Mouse (Mus musculus): ENCODE measurements around the gene Serbp1. TPM values are rescaled to one million over a fixed set of nuclear protein-coding genes. Genes with fewer than 3 reads are reported as not detected.
A peak's percentile ranks its signal among the peaks of the same experiment; 100 is the strongest.

The Serbp1 gene
- total and polyA plus RNA-seq, 2 experiments from 2014 or later, result 134 to 283 TPM

GRCm38 (mm10) chr6:67314697-67315096, 76.7 kb downstream of the Serbp1 start:
- WGBS, result 67% methylated on average over 1 of the region's 1 CpGs
- Histone ChIP-seq H3K36me3 (ENCODE audit: insufficient read depth, low read length) (no peaks in the 10 kb centered on the region), H3K9me3 (ENCODE audit: low read length) (no peaks in the 10 kb centered on the region), H3K27ac (no peak overlapping the region), H3K9ac (replicated peaks; ENCODE audit: low read length) (no peak overlapping the region), H3K4me3 (ENCODE audit: low read length) (no peak overlapping the region), H3K4me1 (ENCODE audit: insufficient read depth, low read length) (no peaks in the 10 kb centered on the region), H3K27me3 (ENCODE audit: insufficient read depth, low read length) (no peaks in the 10 kb centered on the region), H3K4me2 (ENCODE audit: low read depth, low read length) (no peak overlapping the region)
- DNase-seq (ENCODE audit: low spot score) (no peak), ATAC-seq (no peak)
- no peak for TF ChIP-seq CTCF (IDR thresholded peaks at IDR 0.05; ENCODE audit: low read depth)

- no peak for DNase-seq (ENCODE audit: low spot score)
- WGBS, result 65% methylated on average over 5 of the region's 5 CpGs
- no peaks in the 10 kb centered on the region for H3K27me3 ChIP-seq (ENCODE audit: insufficient read depth, low read length)
- H3K4me1 ChIP-seq (ENCODE audit: insufficient read depth, low read length), result no peaks in the 10 kb centered on the region
- H3K9me3 ChIP-seq (ENCODE audit: low read length), result no peaks in the 10 kb centered on the region
- no peak for ATAC-seq
- no peak for TF ChIP-seq CTCF (IDR thresholded peaks at IDR 0.05; ENCODE audit: low read depth)
- H3K4me3 ChIP-seq (ENCODE audit: low read length), result no peak overlapping the region
- H3K36me3 ChIP-seq (ENCODE audit: insufficient read depth, low read length), result no peaks in the 10 kb centered on the region
- H3K27ac ChIP-seq, result no peak overlapping the region
- no peak overlapping the region for H3K9ac ChIP-seq (replicated peaks; ENCODE audit: low read length)
- H3K4me2 ChIP-seq (ENCODE audit: low read depth, low read length), result no peak overlapping the region
Measured at GRCm38 (mm10) chr6:67317068-67317467, 79.1 kb downstream of the Serbp1 start.

DNA sequence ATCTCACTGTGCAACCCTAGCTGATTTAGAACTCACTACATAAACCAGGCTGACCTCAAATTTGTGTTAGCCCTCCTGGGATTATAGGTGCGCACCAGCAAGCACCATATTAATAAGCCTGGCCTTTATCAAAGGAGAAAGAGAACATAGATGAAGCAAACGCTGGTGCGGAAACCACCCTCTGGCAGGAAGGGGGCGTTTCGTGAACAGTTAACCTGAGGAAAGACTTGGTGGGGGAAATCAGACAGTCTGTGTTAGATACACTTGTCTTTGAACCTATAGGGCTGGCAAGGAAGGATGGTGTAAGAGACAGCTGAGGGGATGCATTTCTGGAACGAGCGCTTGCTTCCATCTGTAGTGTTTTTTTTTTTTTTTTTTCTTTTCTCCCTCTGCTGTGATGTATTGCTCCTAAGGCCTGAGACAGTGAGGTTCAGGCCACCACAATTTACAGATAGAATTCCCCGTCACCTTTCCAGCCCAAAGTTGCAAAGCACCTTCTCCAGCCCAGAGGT, 79.9 kb downstream of the Serbp1 start:
- no peak for DNase-seq (ENCODE audit: low spot score)

GRCm38 (mm10) chr6:67318451-67318850, 80.5 kb downstream of the Serbp1 start:
- peak; percentile 75 for TF ChIP-seq CTCF (IDR thresholded peaks at IDR 0.05; ENCODE audit: low read depth)
- H3K4me1 ChIP-seq (ENCODE audit: insufficient read depth, low read length), result no peaks in the 10 kb centered on the region
- no peak overlapping the region for H3K4me2 ChIP-seq (ENCODE audit: low read depth, low read length)
- no peak overlapping the region for H3K27ac ChIP-seq
- H3K9ac ChIP-seq (replicated peaks; ENCODE audit: low read length), result no peak overlapping the region
- H3K4me3 ChIP-seq (ENCODE audit: low read length), result no peak overlapping the region
- DNase-seq (ENCODE audit: low spot score), result peak; percentile 75
- WGBS, result 29% methylated on average over 10 of the region's 10 CpGs
- H3K27me3 ChIP-seq (ENCODE audit: insufficient read depth, low read length), result no peaks in the 10 kb centered on the region
- no peaks in the 10 kb centered on the region for H3K36me3 ChIP-seq (ENCODE audit: insufficient read depth, low read length)
- ATAC-seq, result peak; percentile 82; the same call in 1 of the 2 replicates
- no peaks in the 10 kb centered on the region for H3K9me3 ChIP-seq (ENCODE audit: low read length)

More for the DNA sequence above, 79.9 kb downstream of the Serbp1 start:
- no peak for ATAC-seq
- H3K27me3 ChIP-seq (ENCODE audit: insufficient read depth, low read length), result no peaks in the 10 kb centered on the region
- no peaks in the 10 kb centered on the region for H3K36me3 ChIP-seq (ENCODE audit: insufficient read depth, low read length)
- no peaks in the 10 kb centered on the region for H3K4me1 ChIP-seq (ENCODE audit: insufficient read depth, low read length)
- no peak overlapping the region for H3K4me3 ChIP-seq (ENCODE audit: low read length)
- H3K4me2 ChIP-seq (ENCODE audit: low read depth, low read length), result no peak overlapping the region
- no peak overlapping the region for H3K9ac ChIP-seq (replicated peaks; ENCODE audit: low read length)
- WGBS, result 79% methylated on average over 8 of the region's 8 CpGs
- TF ChIP-seq CTCF (IDR thresholded peaks at IDR 0.05; ENCODE audit: low read depth), result no peak
- H3K9me3 ChIP-seq (ENCODE audit: low read length), result no peaks in the 10 kb centered on the region
- no peak overlapping the region for H3K27ac ChIP-seq

DNA sequence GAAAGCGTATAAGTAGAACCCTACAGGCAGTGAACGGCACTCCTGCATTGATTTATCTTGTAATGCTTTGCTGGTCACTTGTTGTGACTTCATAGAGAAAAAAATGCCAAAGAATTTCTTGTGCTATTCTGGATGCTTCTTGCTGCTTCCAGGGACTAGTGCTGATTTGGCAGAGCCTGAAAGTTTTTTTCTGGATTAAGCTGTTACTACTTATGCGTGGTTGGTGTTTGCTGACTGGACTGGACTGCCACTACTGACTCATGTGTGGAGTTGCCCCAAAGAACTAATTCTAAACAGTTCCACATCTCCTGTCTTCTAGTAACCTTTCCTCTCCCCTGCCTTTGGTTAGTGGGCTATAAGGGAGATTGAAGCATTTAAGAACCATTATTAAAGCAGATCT, 85.8 kb downstream of the Serbp1 start:
- no peak overlapping the region for H3K4me3 ChIP-seq (ENCODE audit: low read length)
- no peak for TF ChIP-seq CTCF (IDR thresholded peaks at IDR 0.05; ENCODE audit: low read depth)
- ATAC-seq (no peak), DNase-seq (ENCODE audit: low spot score) (no peak)
- H3K4me1 ChIP-seq (ENCODE audit: insufficient read depth, low read length), result no peaks in the 10 kb centered on the region
- no peaks in the 10 kb centered on the region for H3K9me3 ChIP-seq (ENCODE audit: low read length)
- no peaks in the 10 kb centered on the region for H3K27me3 ChIP-seq (ENCODE audit: insufficient read depth, low read length)
- 87% methylated on average over 3 of the region's 3 CpGs for WGBS
- no peak overlapping the region for H3K27ac ChIP-seq
- no peak overlapping the region for H3K9ac ChIP-seq (replicated peaks; ENCODE audit: low read length)
- no peak overlapping the region for H3K4me2 ChIP-seq (ENCODE audit: low read depth, low read length)
- H3K36me3 ChIP-seq (ENCODE audit: insufficient read depth, low read length), result no peaks in the 10 kb centered on the region

GRCm38 (mm10) chr6:67337943-67338342, 100.0 kb downstream of the Serbp1 start:
- no peak overlapping the region for H3K27ac ChIP-seq
- no peaks in the 10 kb centered on the region for H3K27me3 ChIP-seq (ENCODE audit: insufficient read depth, low read length)
- H3K36me3 ChIP-seq (ENCODE audit: insufficient read depth, low read length), result no peaks in the 10 kb centered on the region
- no peak overlapping the region for H3K4me2 ChIP-seq (ENCODE audit: low read depth, low read length)
- H3K9me3 ChIP-seq (ENCODE audit: low read length), result no peaks in the 10 kb centered on the region
- ATAC-seq, result no peak
- DNase-seq (ENCODE audit: low spot score), result no peak
- H3K4me3 ChIP-seq (ENCODE audit: low read length), result no peak overlapping the region
- TF ChIP-seq CTCF (IDR thresholded peaks at IDR 0.05; ENCODE audit: low read depth), result no peak
- H3K9ac ChIP-seq (replicated peaks; ENCODE audit: low read length), result no peak overlapping the region
- no peaks in the 10 kb centered on the region for H3K4me1 ChIP-seq (ENCODE audit: insufficient read depth, low read length)

DNA sequence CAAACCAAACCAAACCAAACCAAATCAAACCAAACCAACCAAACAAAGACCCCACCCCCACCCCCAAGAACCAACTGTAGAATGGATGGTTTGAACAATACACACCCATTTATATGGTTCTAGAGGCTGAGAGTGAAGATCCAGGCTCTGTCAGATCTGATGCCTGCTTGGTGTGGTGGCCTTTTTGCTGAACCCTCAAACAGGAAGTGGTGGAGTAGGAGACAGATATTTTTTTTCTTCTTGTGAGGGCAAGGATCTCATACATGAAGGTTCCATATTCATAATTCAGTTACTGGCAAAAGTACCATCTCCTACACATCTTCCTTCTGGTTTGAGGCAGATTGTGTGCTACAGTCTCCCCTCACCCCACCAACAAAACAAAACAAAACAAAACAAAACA, 101.5 kb downstream of the Serbp1 start:
- H3K36me3 ChIP-seq (ENCODE audit: insufficient read depth, low read length), result no peaks in the 10 kb centered on the region
- no peaks in the 10 kb centered on the region for H3K27me3 ChIP-seq (ENCODE audit: insufficient read depth, low read length)
- H3K4me2 ChIP-seq (ENCODE audit: low read depth, low read length), result no peak overlapping the region
- DNase-seq (ENCODE audit: low spot score), result no peak
- no peak for TF ChIP-seq CTCF (IDR thresholded peaks at IDR 0.05; ENCODE audit: low read depth)
- H3K4me3 ChIP-seq (ENCODE audit: low read length), result no peak overlapping the region
- no peak overlapping the region for H3K27ac ChIP-seq
- no peak overlapping the region for H3K9ac ChIP-seq (replicated peaks; ENCODE audit: low read length)
- no peaks in the 10 kb centered on the region for H3K9me3 ChIP-seq (ENCODE audit: low read length)
- ATAC-seq, result no peak
- H3K4me1 ChIP-seq (ENCODE audit: insufficient read depth, low read length), result no peaks in the 10 kb centered on the region

Other genes starting within 250 kb of the Serbp1 start
- 7.9 and 14.9 TPM in 2 replicates for gene Gadd45a, start 200.7 kb upstream of the Serbp1 start, total RNA-seq (2014; rRNA removed)
- gene Gadd45a, start 200.7 kb upstream of the Serbp1 start, polyA plus RNA-seq (2015; fragmentation: Nextera tagmentation; extraction: Ambion mirVana), result 16.2 and 16.9 TPM in 2 replicates
- 0.07 and 0.10 TPM in 2 replicates for gene Il12rb2, start 138.0 kb downstream of the Serbp1 start, total RNA-seq (2014; rRNA removed)
- not detected in 2 replicates for gene Il12rb2, start 138.0 kb downstream of the Serbp1 start, polyA plus RNA-seq (2015; fragmentation: Nextera tagmentation; extraction: Ambion mirVana)

Data from hindbrain, postnatal 0 days (tissue).